Mouse (Mus musculus) cerebellum, adult 2 months (tissue): ENCODE measurements around the gene Gnai3. TPM values are rescaled to one million over a fixed set of nuclear protein-coding genes. Genes with fewer than 3 reads are reported as not detected.

ENCODE experiments used
- DNase-seq, 2 experiments: peaks; one replicate each; pipeline ENCODE4 v3.0.0; 2021
- H3K27ac ChIP-seq: fragments of 200-500 bp; 2 replicates; pipeline ENCODE4 v1.5.1; 2012; ENCODE audit warnings: low read length, control low read depth, inconsistent platforms; ENCODE audit not compliant: insufficient read depth
- H3K27me3 ChIP-seq: fragments of 200-500 bp; 2 replicates; pipeline ENCODE4 v1.6.1; 2012; ENCODE audit warnings: inconsistent platforms, mild to moderate bottlenecking, low read length, moderate library complexity; ENCODE audit not compliant: control insufficient read depth, insufficient read depth
- H3K4me1 ChIP-seq: fragments of 200-500 bp; 2 replicates; pipeline ENCODE4 v1.6.1; 2011; ENCODE audit warnings: low read length; ENCODE audit not compliant: control insufficient read depth, insufficient read depth
- H3K4me3 ChIP-seq: fragments of 200-500 bp; replicated peaks from 2 replicates; pipeline ENCODE3; 2011; ENCODE audit warnings: mild to moderate bottlenecking, low read depth, low read length, control low read depth; ENCODE audit not compliant: insufficient read depth
- CTCF ChIP-seq: fragments of 200-500 bp; IDR thresholded peaks from 2 replicates; pipeline ENCODE4 v1.5.1; 2011; ENCODE audit warnings: low read depth, mild to moderate bottlenecking, control low read depth, low read length, moderate library complexity, borderline replicate concordance; ENCODE audit not compliant: insufficient read depth
- POLR2A ChIP-seq: fragments of 200-500 bp; IDR thresholded peaks from 2 replicates; pipeline ENCODE4 v1.6.1; 2011; ENCODE audit warnings: low read length, control low read depth, borderline replicate concordance; ENCODE audit not compliant: insufficient read depth
- WGBS: fragments of 180-500 bp; shearing (Covaris S2); methylation state at CpG from one replicate; pipeline ENCODE4 v1.1.7; 2018; 5-methylcytosine and 5-hydroxymethylcytosine counted together
- polyA plus RNA-seq: library from polyadenylated mRNA; depleted of rRNA; stranded (reverse); fragments of >200 nt; gene quantifications from 2 replicates; pipeline ENCODE4 v1.2.3, GENCODE M21; 2012

Gene Gnai3
- polyA plus RNA-seq, 1 experiment, result 25.6 TPM

DNA sequence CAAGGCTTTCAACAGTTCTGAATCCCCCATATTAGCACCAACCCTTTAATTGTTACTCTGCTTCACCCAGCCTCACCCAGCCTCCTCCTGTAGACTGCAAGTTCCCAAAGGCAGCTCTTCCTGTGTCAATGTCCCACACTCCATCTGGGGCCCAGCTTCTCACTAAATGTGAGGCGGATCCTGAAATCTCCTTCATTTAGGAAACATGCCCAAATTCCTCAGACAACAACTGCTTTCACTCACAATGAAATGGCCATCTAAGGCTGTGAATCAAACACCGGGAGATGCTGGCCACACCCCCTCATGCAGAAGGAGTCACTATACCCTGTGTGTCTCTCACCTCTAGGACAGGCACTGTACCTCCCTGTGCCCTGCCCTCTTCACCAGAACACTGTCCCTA lies 56.0 kb downstream of the Gnai3 start:
- no peaks in the 10 kb centered on the region for H3K4me1 ChIP-seq
- H3K4me3 ChIP-seq, result no peak overlapping the region
- TF ChIP-seq CTCF, result no peak
- TF ChIP-seq POLR2A, result no peak
- no peak for DNase-seq
- no peak overlapping the region for H3K27ac ChIP-seq
- 45% methylated on average over 2 of the region's 2 CpGs for WGBS
- H3K27me3 ChIP-seq, result no peaks in the 10 kb centered on the region

DNA sequence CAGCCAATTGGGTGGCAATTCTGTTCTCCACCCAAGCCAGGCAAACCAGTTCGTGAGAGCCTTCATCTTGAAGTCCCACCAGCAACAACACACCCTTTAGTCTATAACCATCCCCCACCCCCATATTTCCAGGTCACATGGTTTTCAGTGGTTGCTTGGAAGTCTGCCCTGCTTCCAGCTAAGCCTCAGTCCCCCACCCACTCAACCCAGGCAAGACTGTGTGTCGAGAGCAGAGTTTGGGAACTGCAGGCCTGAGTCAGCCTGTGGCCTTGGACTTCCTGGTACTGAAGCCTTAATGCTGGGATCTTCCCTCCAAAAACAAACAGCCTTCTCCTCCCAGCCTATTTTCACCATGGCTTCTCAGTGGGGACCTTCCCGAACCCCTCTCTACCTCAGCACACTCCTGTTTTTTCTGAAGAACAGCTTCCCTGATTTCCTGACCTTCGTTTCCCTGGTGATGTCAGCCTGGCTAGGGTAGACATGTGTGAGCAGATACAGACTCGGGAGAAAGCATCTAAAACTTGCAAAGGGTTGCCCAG lies 57.0 kb downstream of the Gnai3 start:
- Histone ChIP-seq H3K4me1 (peaks cover 2% of the 10 kb centered on the region), H3K27ac (no peak overlapping the region), H3K4me3 (no peak overlapping the region), H3K27me3 (no peaks in the 10 kb centered on the region)
- WGBS, result 49% methylated on average over 5 of the region's 5 CpGs
- TF ChIP-seq POLR2A (no peak), CTCF (no peak)
- DNase-seq, result no peak

DNA sequence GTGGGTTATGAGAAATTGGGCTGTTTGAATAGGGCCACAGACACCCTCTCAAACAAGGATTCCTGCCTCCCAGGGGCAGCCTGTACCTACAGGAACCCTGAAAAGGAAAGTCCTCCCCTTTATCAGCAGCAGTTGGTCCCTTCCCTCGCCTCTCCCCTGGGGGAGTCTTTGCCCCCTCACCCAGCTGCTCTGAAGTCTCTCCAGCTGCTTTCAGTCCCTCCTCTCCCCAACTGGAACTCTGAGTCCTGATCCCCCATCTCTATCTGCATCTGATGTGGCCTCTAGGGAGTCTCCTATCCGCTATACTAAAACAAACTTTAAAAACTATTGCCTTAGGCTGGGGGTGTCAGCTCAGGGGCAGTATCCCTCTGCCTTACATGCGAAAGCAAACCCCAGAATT lies 58.6 kb downstream of the Gnai3 start:
- Histone ChIP-seq H3K27me3 (no peaks in the 10 kb centered on the region), H3K4me1 (peaks cover 17% of the 10 kb centered on the region), H3K4me3 (no peak overlapping the region), H3K27ac (no peak overlapping the region)
- no peak for DNase-seq
- WGBS, result 82% methylated on average over 3 of the region's 3 CpGs
- TF ChIP-seq POLR2A (no peak), CTCF (no peak)

DNA sequence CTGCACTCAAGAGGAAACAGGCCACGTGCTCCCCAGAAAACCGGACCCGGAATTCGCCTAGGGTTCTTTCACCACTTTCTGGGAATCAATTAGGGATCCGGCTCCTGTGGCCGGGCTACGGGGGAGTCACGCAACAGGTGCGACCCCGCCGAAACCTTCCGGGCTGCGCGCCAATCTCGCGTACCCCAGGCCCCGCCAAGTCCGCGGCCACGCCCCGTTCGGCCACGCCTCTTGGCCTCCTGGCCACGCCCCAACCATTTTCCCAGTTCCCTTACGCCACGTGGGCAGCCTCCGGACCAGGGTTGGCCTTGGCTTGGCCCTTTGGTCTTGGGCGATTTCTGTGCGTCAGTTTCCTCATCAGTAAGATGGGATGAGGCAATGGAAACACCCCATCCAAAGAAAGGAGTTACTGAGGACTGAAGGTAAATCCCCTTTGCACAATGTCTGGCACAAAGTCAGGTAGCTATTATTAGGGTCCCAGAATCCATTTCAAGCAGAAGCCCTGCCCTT lies 59.4 kb downstream of the Gnai3 start, which contains the start of gene Ampd2:
TSS of gene Ampd2 (minus strand) at position 182 of the 510 bp plus-strand sequence.
- DNase-seq, result peak; percentile 61 to 72
- Histone ChIP-seq H3K27ac (peak within 1 kb of the TSS; percentile 97), H3K4me1 (peaks cover 25% of the 10 kb centered on the region), H3K4me3 (peak within 1 kb of the TSS; percentile 95), H3K27me3 (no peaks in the 10 kb centered on the region)
- TF ChIP-seq CTCF (no peak), POLR2A (no peak)
- WGBS, result 2% methylated on average over 29 of the region's 29 CpGs

DNA sequence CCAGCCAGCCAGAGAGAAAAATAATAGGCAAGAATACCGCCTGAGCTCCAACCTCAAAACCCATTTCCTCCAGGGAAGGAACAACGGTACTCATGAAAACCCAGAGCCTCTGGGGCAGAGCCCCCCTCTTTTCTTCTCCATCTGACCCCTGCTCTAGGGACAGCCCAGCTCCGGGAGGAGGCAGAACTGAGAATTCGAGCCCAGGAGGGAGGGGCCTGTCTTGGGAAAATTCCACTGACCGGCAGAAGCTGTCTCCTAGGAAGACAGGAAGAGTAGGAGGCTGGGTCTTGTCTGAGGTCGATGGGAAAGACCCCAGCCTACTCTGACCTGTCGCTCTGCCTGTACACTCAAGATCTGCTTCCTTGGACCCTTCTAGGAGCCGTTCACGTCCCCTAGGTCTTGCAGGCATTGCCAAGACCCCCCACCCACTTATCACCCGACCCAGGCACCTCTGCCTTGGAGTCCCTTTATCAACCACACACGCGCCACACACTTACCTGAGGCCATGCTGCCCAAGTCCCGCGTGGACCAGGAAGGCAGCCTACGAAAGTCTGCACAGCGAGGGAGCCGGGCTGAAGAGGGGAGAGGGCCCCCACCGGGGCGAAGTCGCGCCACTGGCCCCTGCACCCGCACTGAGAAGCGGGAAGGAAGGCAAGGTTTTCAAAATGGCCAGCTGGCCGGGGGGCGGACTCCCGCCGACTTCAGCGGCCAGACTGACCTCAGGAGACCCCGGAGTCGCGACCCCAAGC lies 60.1 kb downstream of the Gnai3 start:
- WGBS, result under 1% methylated on average over 31 of the region's 31 CpGs
- Histone ChIP-seq H3K4me1 (peaks cover 25% of the 10 kb centered on the region), H3K27me3 (no peaks in the 10 kb centered on the region), H3K27ac (peak overlapping the region; percentile 97), H3K4me3 (peak overlapping the region; percentile 95)
- peak; percentile 35; the same call in 1 of the 2 replicates for TF ChIP-seq POLR2A
- TF ChIP-seq CTCF, result no peak
- peak; percentile 87 to 89 for DNase-seq

DNA sequence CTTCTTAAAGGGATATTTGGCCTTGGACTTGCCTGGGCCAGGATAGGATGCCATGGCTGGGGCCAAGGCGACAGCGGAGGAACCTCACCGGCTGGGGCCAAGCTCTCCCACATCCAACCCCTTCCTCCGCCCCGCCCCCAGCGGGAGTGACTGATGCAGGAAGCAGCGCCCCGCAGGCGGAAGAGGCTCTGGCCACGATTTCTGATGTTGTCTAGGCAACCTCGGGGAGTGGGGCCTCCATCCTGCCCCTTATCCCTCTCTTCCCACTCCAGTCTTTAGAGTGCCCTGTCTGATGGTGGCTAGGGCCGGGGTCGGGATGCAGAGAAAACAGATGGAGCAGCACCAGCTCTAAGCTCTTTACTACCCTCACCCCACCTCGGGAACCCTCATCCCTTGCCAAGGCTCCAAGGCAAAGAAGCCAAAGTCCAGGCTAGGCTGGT lies 60.6 kb downstream of the Gnai3 start:
- Histone ChIP-seq H3K27ac (peak overlapping the region; percentile 97), H3K27me3 (no peaks in the 10 kb centered on the region), H3K4me1 (peaks cover 25% of the 10 kb centered on the region), H3K4me3 (peak overlapping the region; percentile 95)
- DNase-seq, result peak; percentile 96
- under 1% methylated on average over 14 of the region's 14 CpGs for WGBS
- TF ChIP-seq POLR2A (peak; percentile 55; the same call in 1 of the 2 replicates), CTCF (no peak)

DNA sequence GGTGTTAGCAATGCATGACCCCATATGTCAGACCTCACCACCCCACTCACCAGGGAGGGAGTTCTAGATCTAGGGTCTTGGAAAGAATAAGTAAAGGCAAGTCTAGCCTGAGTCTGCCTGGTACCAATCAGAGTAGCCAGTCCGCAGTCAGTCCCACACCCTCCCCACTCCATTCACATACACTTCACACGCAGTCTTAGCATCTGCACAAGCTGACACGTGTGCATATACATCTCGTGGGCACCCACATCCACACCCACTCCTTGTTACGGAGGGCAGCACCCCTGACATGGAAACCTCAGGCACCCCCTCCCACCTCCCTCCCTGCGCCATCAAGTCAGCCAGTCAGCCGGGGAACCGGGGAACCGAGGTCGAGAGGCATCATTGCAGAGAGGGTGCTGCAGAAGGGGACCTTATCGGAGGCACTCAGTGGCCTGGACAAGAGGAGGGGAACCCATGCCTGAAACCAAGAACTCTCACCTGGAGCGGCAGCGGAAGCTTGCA lies 61.1 kb downstream of the Gnai3 start:
- Histone ChIP-seq H3K27me3 (no peaks in the 10 kb centered on the region), H3K27ac (peak overlapping the region; percentile 97), H3K4me3 (peak overlapping the region; percentile 95), H3K4me1 (peaks cover 25% of the 10 kb centered on the region)
- DNase-seq, result no peak
- TF ChIP-seq CTCF, result no peak
- TF ChIP-seq POLR2A, result no peak
- WGBS, result 1% methylated on average over 13 of the region's 13 CpGs
